Mouse (Mus musculus): ENCODE results near the gene Cpb1. TPM values are rescaled to one million over a fixed set of nuclear protein-coding genes. Genes with fewer than 3 reads are reported as not detected.

Cpb1 gene
- under 1 TPM; 0.18 to 0.38 TPM for total RNA-seq (2021)
- long read RNA-seq, experiment 1, partial matches to known transcripts = 0 of 1 reads
- long read RNA-seq, experiment 1, other reads (novel, unspliced or antisense) = 1 of 1 reads
- long read RNA-seq, experiment 2, partial matches to known transcripts = 0 of 1 reads
- long read RNA-seq, experiment 2, other reads (novel, unspliced or antisense) = 1 of 1 reads

- no peak for DNase-seq (ENCODE audit: low spot score in 2 of 2)
- intact Hi-C loops (cut with DNase I) = no loop called here
These were observed at the start of gene Cpb1 for GRCm38 (mm10) chr3:20275633-20276032. Gene Cpb1 (minus strand): TSS chr3:20275733.

- intact Hi-C loops (cut with DNase I) = no loop called here
- no peak for DNase-seq (ENCODE audit: low spot score in 2 of 2)
These were observed 41.7 kb upstream of the Cpb1 start for GRCm38 (mm10) chr3:20317233-20317632.

- DNase-seq (ENCODE audit: low spot score in 2 of 2) = no peak
- intact Hi-C loops (cut with DNase I) = no loop called here
These were observed 33.6 kb upstream of the Cpb1 start for GRCm38 (mm10) chr3:20309142-20309541.

- intact Hi-C loops (cut with DNase I) = no loop called here
- DNase-seq (ENCODE audit: low spot score in 2 of 2) = no peak
These were observed 31.7 kb upstream of the Cpb1 start for GRCm38 (mm10) chr3:20307256-20307655.

GRCm38 (mm10) chr3:20304758-20305352 lies 29.3 kb upstream of the Cpb1 start:
- DNase-seq (ENCODE audit: low spot score in 2 of 2) = peak; percentile 4 to 7

GRCm38 (mm10) chr3:20295546-20295945 lies 20.0 kb upstream of the Cpb1 start:
- no peak for DNase-seq (ENCODE audit: low spot score in 2 of 2)

More at GRCm38 (mm10) chr3:20304758-20305352, 29.3 kb upstream of the Cpb1 start:
- intact Hi-C loops (cut with DNase I) = no loop called here

GRCm38 (mm10) chr3:20294542-20295348 lies 19.2 kb upstream of the Cpb1 start:
- DNase-seq (ENCODE audit: low spot score in 2 of 2) = no peak
- intact Hi-C loops (cut with DNase I) = no loop called here

More at GRCm38 (mm10) chr3:20295546-20295945, 20.0 kb upstream of the Cpb1 start:
- intact Hi-C loops (cut with DNase I) = no loop called here

- intact Hi-C loops (cut with DNase I) = no loop called here
- no peak for DNase-seq (ENCODE audit: low spot score in 2 of 2)
These were observed 15.8 kb upstream of the Cpb1 start for GRCm38 (mm10) chr3:20291370-20291769.

GRCm38 (mm10) chr3:20288761-20289160 lies 13.2 kb upstream of the Cpb1 start:
- intact Hi-C loops (cut with DNase I) = no loop called here
- DNase-seq (ENCODE audit: low spot score in 2 of 2) = no peak

GRCm38 (mm10) chr3:20281796-20282195 lies 6.3 kb upstream of the Cpb1 start:
- intact Hi-C loops (cut with DNase I) = no loop called here
- no peak for DNase-seq (ENCODE audit: low spot score in 2 of 2)

GRCm38 (mm10) chr3:20254566-20255479 lies 20.7 kb downstream of the Cpb1 start:
- intact Hi-C loops (cut with DNase I) = loop anchor here (5.0 kb wide), 1 partner anchor 252 kb away; no protein-coding TSS in a partner anchor
- no peak for DNase-seq (ENCODE audit: low spot score in 2 of 2)

- DNase-seq (ENCODE audit: low spot score in 2 of 2) = no peak
- intact Hi-C loops (cut with DNase I) = no loop called here
These were observed 31.6 kb downstream of the Cpb1 start for GRCm38 (mm10) chr3:20243913-20244312.

GRCm38 (mm10) chr3:20242050-20242449 lies 33.5 kb downstream of the Cpb1 start, which contains the start of gene Cpa3:
Gene Cpa3 (minus strand): TSS chr3:20242181.
- intact Hi-C loops (cut with DNase I) = no loop called here
- no peak for DNase-seq (ENCODE audit: low spot score in 2 of 2)

GRCm38 (mm10) chr3:20239741-20240140 lies 35.8 kb downstream of the Cpb1 start:
- DNase-seq (ENCODE audit: low spot score in 2 of 2) = no peak
- intact Hi-C loops (cut with DNase I) = no loop called here

- intact Hi-C loops (cut with DNase I) = no loop called here
- no peak for DNase-seq (ENCODE audit: low spot score in 2 of 2)
These were observed 38.6 kb downstream of the Cpb1 start for GRCm38 (mm10) chr3:20236965-20237364.

- no peak for DNase-seq (ENCODE audit: low spot score in 2 of 2)
- intact Hi-C loops (cut with DNase I) = no loop called here
These were observed 46.5 kb downstream of the Cpb1 start for GRCm38 (mm10) chr3:20229027-20229426.

GRCm38 (mm10) chr3:20225429-20225828 lies 50.1 kb downstream of the Cpb1 start:
- no peak for DNase-seq (ENCODE audit: low spot score in 2 of 2)
- intact Hi-C loops (cut with DNase I) = no loop called here

- DNase-seq (ENCODE audit: low spot score in 2 of 2) = no peak
- intact Hi-C loops (cut with DNase I) = no loop called here
These were observed 52.4 kb downstream of the Cpb1 start for GRCm38 (mm10) chr3:20222926-20223698.

GRCm38 (mm10) chr3:20222136-20222535 lies 53.4 kb downstream of the Cpb1 start:
- intact Hi-C loops (cut with DNase I) = no loop called here
- no peak for DNase-seq (ENCODE audit: low spot score in 2 of 2)

Measured in left cerebral cortex, postnatal 14 days (tissue).